17 mouse cellular contexts compared by ENCODE assay signal in the genomic region with DNA sequence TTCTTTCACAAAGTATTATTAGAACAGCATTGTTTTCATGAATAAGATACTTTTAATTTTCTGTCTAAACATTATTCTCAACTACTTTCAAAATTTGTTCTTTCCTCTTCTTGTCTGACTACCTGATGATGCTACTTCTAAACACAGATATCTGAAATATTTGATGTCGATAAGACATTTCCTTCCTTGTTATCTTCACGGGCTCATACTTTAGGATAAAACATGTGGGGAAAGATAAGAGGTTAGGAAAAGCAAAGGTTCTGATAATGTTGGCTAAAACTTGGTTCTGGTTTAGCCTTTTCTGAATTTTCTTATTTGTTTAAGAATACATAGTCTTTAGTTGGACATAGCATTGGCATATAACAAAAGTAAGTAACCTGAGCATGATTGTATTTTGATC.
A peak's percentile ranks its signal among the peaks of the same experiment; 100 is the strongest.
DNase-seq lines count a peak whose midpoint lies in the region; TF ChIP-seq lines count a peak whose summit lies in the region.
"Had no signal": no experiment of that assay in that cellular context is flagged by ENCODE, and none has a peak within 500 bp of the region (broad histone marks: within the 10 kb centered on the region; RNA-seq: fewer than 3 reads in every experiment).

No protein-coding gene starts in this region.

- H3K9ac ChIP-seq in MEL (ENCODE audit: control insufficient read depth, low read depth, low read length, poor library complexity, severe bottlenecking) = no peak overlapping the region

- peak; percentile 10 for DNase-seq in MEL (ENCODE audit: low read depth, low spot score)
- no peak for DNase-seq in thymus, postnatal 4 days
- DNase-seq: adrenal gland, adult 2 months; adrenal gland, adult 8-10 months; adrenal gland, postnatal 10 days; adrenal gland, postnatal 14 days; adrenal gland, postnatal 25 days; adrenal gland, postnatal 36 days; B cell, adult 2 months; cerebellum, adult 11 months; cerebellum, adult 11-12 months; cerebellum, adult 18-20 months; cerebellum, adult 2 months; cerebellum, adult 8-10 months had no signal

- no peaks in the 10 kb centered on the region for H3K79me2 ChIP-seq in MEL (ENCODE audit: control insufficient read depth, insufficient read depth, low read length, poor library complexity)

- no peak for TF ChIP-seq CTCF in MEL (IDR thresholded peaks at IDR 0.05 in 2 of 3, conservative IDR thresholded peaks at IDR 0.05 in 1 of 3; ENCODE audit: control insufficient read depth in 1 of 3, insufficient read depth in 1 of 3, low read depth in 2 of 3, low read length in 3 of 3, poor library complexity in 1 of 3, severe bottlenecking in 1 of 3)

- peaks cover 0 to 15% of the 10 kb centered on the region in 2 experiments; a peak in 2 of 4 replicates for H3K4me1 ChIP-seq in MEL (ENCODE audit: control insufficient read depth in 1 of 2, insufficient read depth in 2 of 2, low read length in 2 of 2)

- H3K27ac ChIP-seq in MEL (ENCODE audit: control insufficient read depth, low read depth, low read length) = no peak overlapping the region

- H3K4me3 ChIP-seq in MEL (ENCODE audit: control insufficient read depth in 1 of 2, insufficient read depth in 1 of 2, low read depth in 2 of 2, low read length in 2 of 2) = no peak overlapping the region

- TF ChIP-seq EP300 in MEL (IDR thresholded peaks at IDR 0.05; ENCODE audit: low read depth in 1 of 2, low read length in 2 of 2) = peak; percentile 71 to 84

- H3K36me3 ChIP-seq in MEL (ENCODE audit: control insufficient read depth in 1 of 2, insufficient read depth in 2 of 2, low read length in 2 of 2) = peaks cover 0 to 7% of the 10 kb centered on the region in 2 experiments; a peak in 2 of 4 replicates
- H3K36me3 ChIP-seq: G1E had no signal

- no peaks in the 10 kb centered on the region for H3K27me3 ChIP-seq in MEL (ENCODE audit: control insufficient read depth in 1 of 2, insufficient read depth in 2 of 2, low read length in 2 of 2)
- H3K27me3 ChIP-seq: CH12.LX, Patski had no signal

- TF ChIP-seq POLR2A in MEL (IDR thresholded peaks at IDR 0.05; ENCODE audit: control insufficient read depth in 1 of 2, insufficient read depth in 1 of 2, low read depth in 1 of 2, low read length in 2 of 2, poor library complexity in 1 of 2) = no peak

- TF ChIP-seq RAD21 in MEL (IDR thresholded peaks at IDR 0.05; ENCODE audit: low read depth, low read length) = no peak

- H3K9me3 ChIP-seq in MEL (replicated peaks; ENCODE audit: insufficient read depth, low read length) = no peaks in the 10 kb centered on the region
- H3K9me3 ChIP-seq: G1E had no signal

TF ChIP-seq in MEL, 35 proteins besides CTCF, POLR2A, EP300 and RAD21:
- TF ChIP-seq GATA1 (IDR thresholded peaks at IDR 0.05; ENCODE audit: low read depth, low read length) (peak; percentile 85), RCOR1 (IDR thresholded peaks at IDR 0.05; ENCODE audit: low read depth, low read length) (0 out of 2 replicates have a peak, but pooled peaks have one; percentile 23), ETS1 (IDR thresholded peaks at IDR 0.05; ENCODE audit: low read depth, low read length) (peak; percentile 22; the same call in 1 of the 2 replicates), JUND (IDR thresholded peaks at IDR 0.05; ENCODE audit: low read depth, low read length) (no peak), TCF12 (IDR thresholded peaks at IDR 0.05; ENCODE audit: low read depth, low read length) (peak; percentile 86)
